Mouse (Mus musculus) layer of hippocampus, postnatal 25 days (tissue): ENCODE measurements around the gene Gm3005. TPM values are rescaled to one million over a fixed set of nuclear protein-coding genes. Genes with fewer than 3 reads are reported as not detected.
"Not testable (repeated sequence)": the region's sequence is repeated elsewhere in the genome, so short reads cannot be mapped to it uniquely, and the experiment has no call there.

Source experiments
- DNase-seq, 2 experiments: peaks; one replicate each; pipeline ENCODE4 v3.0.0; 2022; ENCODE audit warnings: mixed read lengths in 2 of 2, low spot score in 1 of 2; ENCODE audit errors: extremely low spot score in 1 of 2
- total RNA-seq, 2 experiments: library from RNA; stranded (reverse); gene quantifications; 2 replicates each; pipeline ENCODE4 v1.2.3; 2021

The Gm3005 gene
- 1 to 10 TPM; 1.1 to 1.8 TPM for total RNA-seq

DNA sequence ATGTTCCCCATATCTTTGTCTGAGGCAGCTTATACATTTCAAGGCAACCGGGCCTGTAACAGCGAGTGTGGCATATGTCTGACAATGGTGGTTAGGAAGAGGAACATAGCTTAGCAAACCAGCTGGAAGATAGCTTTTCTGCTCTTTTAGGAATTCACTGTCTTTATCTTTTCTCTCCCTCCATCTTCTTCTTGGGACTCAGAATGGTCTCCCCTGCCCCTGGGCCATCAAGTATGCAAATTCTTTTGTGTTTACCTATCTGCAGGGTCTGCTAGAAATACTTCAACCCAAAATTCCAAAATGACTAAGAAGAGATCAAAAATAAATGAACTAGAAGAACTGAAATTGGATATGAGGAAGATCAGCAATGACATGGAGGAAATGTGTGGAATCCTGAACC lies at the start of gene Gm3005:
Gene Gm3005, plus strand, starts transcription at position 301 of the 400 bp plus-strand sequence.
- DNase-seq: not testable (repeated sequence)

DNA sequence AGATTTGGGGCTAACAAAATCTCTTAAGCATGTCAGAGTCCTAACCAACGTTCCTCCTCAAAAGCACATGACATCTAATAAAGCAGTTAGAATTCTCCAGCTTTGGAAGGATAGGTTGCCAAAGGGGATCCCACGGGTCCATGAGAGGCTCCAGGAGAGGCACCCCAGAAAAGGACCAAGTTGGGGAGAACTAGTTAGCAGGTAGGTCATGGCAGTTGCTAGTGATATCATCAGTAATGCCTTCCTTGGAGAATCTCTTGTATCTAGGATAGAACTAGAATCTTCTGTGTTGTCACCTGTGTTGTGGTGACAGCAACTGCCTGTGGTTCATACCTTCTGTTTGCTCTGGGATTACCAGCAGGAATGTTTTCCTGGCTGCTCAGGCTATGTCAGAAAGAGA lies 33.1 kb upstream of the Gm3005 start, which contains the start of gene Gm10413:
Gene Gm10413, plus strand, starts transcription at position 301 of the 400 bp plus-strand sequence.
- not testable (repeated sequence) for DNase-seq

DNA sequence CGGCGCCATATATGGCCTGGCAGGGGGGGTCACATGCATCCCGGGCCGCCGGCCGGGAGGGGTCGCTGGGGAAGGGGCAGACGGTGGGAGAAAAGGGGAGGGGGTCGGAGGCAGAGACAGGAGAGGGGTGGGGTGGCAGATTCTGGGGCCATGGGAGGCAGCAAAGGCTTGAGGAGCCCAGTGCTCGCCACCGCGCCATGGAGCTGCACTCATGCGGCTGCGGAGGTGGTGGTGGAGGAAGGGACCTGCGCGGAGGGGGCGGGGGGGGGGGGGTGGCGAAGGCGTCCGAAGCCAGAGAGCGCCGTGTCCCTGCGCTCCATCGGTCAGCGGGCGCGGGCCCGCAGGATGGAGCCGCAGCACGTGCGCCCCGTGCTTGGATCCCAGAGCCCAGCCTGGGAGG lies 15.6 kb upstream of the Gm3005 start, which contains the start of gene Gm10409:
Gene Gm10409, plus strand, starts transcription at position 301 of the 400 bp plus-strand sequence.
- DNase-seq: not testable (repeated sequence)

DNA sequence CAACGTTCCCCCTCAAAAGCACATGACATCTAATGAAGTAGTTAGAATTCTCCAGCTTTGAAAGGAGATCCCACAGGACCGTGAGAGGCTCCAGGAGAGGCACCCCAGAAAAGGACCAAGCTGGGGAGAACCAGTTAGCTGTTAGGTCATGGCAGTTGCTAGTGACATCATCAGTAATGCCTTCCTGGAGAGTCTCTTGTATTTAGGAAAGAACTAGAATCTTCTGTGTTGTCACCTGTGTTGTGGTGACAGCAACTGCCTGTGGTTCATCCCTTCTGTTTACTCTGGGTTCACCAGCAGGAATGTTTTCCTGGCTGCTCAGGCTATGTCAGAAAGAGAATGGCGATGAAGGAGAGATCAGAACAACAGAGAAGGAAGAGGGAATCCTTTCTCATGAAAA lies 21.2 kb downstream of the Gm3005 start, which contains the start of gene Gm10408:
Gene Gm10408, plus strand, starts transcription at position 301 of the 400 bp plus-strand sequence.
- DNase-seq: not testable (repeated sequence)

DNA sequence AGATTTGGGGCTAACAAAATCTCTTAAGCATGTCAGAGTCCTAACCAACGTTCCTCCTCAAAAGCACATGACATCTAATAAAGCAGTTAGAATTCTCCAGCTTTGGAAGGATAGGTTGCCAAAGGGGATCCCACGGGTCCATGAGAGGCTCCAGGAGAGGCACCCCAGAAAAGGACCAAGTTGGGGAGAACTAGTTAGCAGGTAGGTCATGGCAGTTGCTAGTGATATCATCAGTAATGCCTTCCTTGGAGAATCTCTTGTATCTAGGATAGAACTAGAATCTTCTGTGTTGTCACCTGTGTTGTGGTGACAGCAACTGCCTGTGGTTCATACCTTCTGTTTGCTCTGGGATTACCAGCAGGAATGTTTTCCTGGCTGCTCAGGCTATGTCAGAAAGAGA lies 206.3 kb downstream of the Gm3005 start, which contains the start of gene Gm3012:
Gene Gm3012, plus strand, starts transcription at position 301 of the 400 bp plus-strand sequence.
- not testable (repeated sequence) for DNase-seq

Other genes starting within 250 kb of the Gm3005 start
- gene Gm5795, start 239.8 kb upstream of the Gm3005 start, total RNA-seq: not detected
- 1 to 10 TPM; 4.4 to 5.5 TPM for gene D830030K20Rik, start 219.6 kb upstream of the Gm3005 start, total RNA-seq
- gene Gm2956, start 95.5 kb upstream of the Gm3005 start, total RNA-seq: under 1 TPM in 1 of 2 experiments, not detected in 1; 0.57 TPM
- not detected for gene Gm10413, start 33.0 kb upstream of the Gm3005 start, total RNA-seq
- 1 to 10 TPM; 2.9 to 3.0 TPM for gene Gm10409, start 15.5 kb upstream of the Gm3005 start, total RNA-seq
- not detected for gene Gm10408, start 21.3 kb downstream of the Gm3005 start, total RNA-seq
- not detected for gene Gm3012, start 206.4 kb downstream of the Gm3005 start, total RNA-seq
- gene Gm3020, start 223.9 kb downstream of the Gm3005 start, total RNA-seq: 1 to 10 TPM; 2.9 to 3.0 TPM